Mouse (Mus musculus): ENCODE data around the gene Gpatch11.
A peak's percentile ranks its signal among the peaks of the same experiment; 100 is the strongest.
"Not testable (repeated sequence)": the region's sequence is repeated elsewhere in the genome, so short reads cannot be mapped to it uniquely, and the experiment has no call there.

Gpatch11 gene

GRCm38 (mm10) chr17:78834856-78835835 lies at the start of gene Gpatch11, which contains the start of gene Heatr5b:
TSS of gene Gpatch11 (plus strand) at chr17:78835567.
TSS of gene Heatr5b (minus strand) at chr17:78835364.
- peak; percentile 99 for DNase-seq

- DNase-seq: not testable (repeated sequence)
These were observed 47.1 kb upstream of the Gpatch11 start for GRCm38 (mm10) chr17:78788273-78788672.

- DNase-seq: no peak
These were observed 44.2 kb upstream of the Gpatch11 start for GRCm38 (mm10) chr17:78791068-78791689.

GRCm38 (mm10) chr17:78791690-78792070 lies 43.7 kb upstream of the Gpatch11 start:
- no peak for DNase-seq

GRCm38 (mm10) chr17:78792122-78792521 lies 43.2 kb upstream of the Gpatch11 start:
- no peak for DNase-seq

- DNase-seq: no peak
These were observed 41.0 kb upstream of the Gpatch11 start for GRCm38 (mm10) chr17:78794390-78794789.

- DNase-seq: no peak
These were observed 38.1 kb upstream of the Gpatch11 start for GRCm38 (mm10) chr17:78797222-78797621.

- DNase-seq: no peak
These were observed 26.3 kb upstream of the Gpatch11 start for GRCm38 (mm10) chr17:78809019-78809418.

- DNase-seq: no peak
These were observed 25.8 kb upstream of the Gpatch11 start for GRCm38 (mm10) chr17:78809582-78809981.

GRCm38 (mm10) chr17:78824346-78824745 lies 11.0 kb upstream of the Gpatch11 start:
- no peak for DNase-seq

GRCm38 (mm10) chr17:78836056-78836455 lies 689 bp downstream of the Gpatch11 start:
- no peak for DNase-seq

- DNase-seq: no peak
These were observed 7.0 kb downstream of the Gpatch11 start for GRCm38 (mm10) chr17:78842271-78842928.

GRCm38 (mm10) chr17:78856243-78856642 lies 20.9 kb downstream of the Gpatch11 start:
- no peak for DNase-seq

- no peak for DNase-seq
These were observed 38.5 kb downstream of the Gpatch11 start for GRCm38 (mm10) chr17:78873886-78874285.

GRCm38 (mm10) chr17:78881878-78882304 lies 46.5 kb downstream of the Gpatch11 start:
- DNase-seq: no peak

- peak; percentile 58 to 69 for DNase-seq
These were observed 47.2 kb downstream of the Gpatch11 start, which contains the start of gene Eif2ak2 for GRCm38 (mm10) chr17:78882401-78883112. TSS of gene Eif2ak2 (minus strand) at chr17:78882573.

GRCm38 (mm10) chr17:78883291-78883690 lies 47.9 kb downstream of the Gpatch11 start:
- no peak for DNase-seq

GRCm38 (mm10) chr17:78885286-78886065 lies 50.1 kb downstream of the Gpatch11 start:
- DNase-seq: no peak

- DNase-seq: peak in 1 of 2 experiments; percentile 10
These were observed 53.2 kb downstream of the Gpatch11 start for GRCm38 (mm10) chr17:78888554-78888953.

GRCm38 (mm10) chr17:78889184-78889583 lies 53.8 kb downstream of the Gpatch11 start:
- DNase-seq: peak; percentile 21 to 24

- no peak for DNase-seq
These were observed 55.7 kb downstream of the Gpatch11 start for GRCm38 (mm10) chr17:78891020-78891419.

- DNase-seq: no peak
These were observed 59.6 kb downstream of the Gpatch11 start for GRCm38 (mm10) chr17:78894991-78895390.

Data from cerebellum, adult 18-20 months (tissue).